Mouse (Mus musculus): ENCODE data around the gene Ralgapa1. TPM values are rescaled to one million over a fixed set of nuclear protein-coding genes. Genes with fewer than 3 reads are reported as not detected.
"Not testable (repeated sequence)": the region's sequence is repeated elsewhere in the genome, so short reads cannot be mapped to it uniquely, and the experiment has no call there.

Gene Ralgapa1
- polyA plus RNA-seq, 1 experiment from 2014 or later, result 22.1 TPM

DNA sequence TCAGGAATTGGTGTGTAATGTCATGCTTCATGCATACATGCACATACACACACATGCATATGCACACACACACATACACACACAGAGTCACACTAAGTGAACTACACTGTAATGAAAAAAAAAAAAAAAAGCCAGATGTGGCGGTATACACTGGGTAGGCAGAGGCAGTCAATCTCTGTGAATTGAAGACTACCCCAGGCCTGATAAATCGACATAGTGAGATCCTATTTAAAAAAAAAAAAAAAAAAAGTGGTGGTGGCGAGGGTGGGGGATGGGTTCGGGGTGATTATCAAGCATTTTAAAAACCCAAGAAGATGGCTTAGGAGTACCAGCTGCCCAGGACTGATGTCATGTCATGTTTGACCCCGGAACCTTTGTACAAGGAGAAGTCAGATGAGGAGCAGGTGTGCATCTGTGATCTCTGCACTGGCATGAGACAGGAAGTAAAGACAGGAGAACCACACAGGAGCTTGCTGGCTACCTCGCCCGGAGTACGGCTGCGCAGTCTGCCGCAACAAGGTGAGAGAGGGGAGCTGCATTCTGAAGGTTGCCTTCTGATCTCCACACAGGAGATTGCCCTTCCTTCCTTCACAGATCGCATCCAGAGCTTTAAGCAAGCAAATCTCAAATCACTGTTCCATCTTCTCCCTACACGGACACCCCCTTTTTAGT lies 261.6 kb downstream of the Ralgapa1 start:
- ATAC-seq (ENCODE audit: insufficient read depth, low FRiP score, low TSS enrichment) (no peak), DNase-seq (ENCODE audit: low spot score) (no peak)
- Histone ChIP-seq H3K36me3 (ENCODE audit: control insufficient read depth, insufficient read depth, low read length) (no peaks in the 10 kb centered on the region), H3K4me3 (ENCODE audit: low read depth, low read length) (no peak overlapping the region), H3K4me1 (ENCODE audit: control insufficient read depth, insufficient read depth, low read length) (no peaks in the 10 kb centered on the region), H3K27me3 (ENCODE audit: control insufficient read depth, insufficient read depth, low read length) (no peaks in the 10 kb centered on the region), H3K9ac (ENCODE audit: low read length) (no peak overlapping the region), H3K27ac (ENCODE audit: low read depth, low read length) (no peak overlapping the region), H3K4me2 (ENCODE audit: low read depth) (no peak overlapping the region), H3K9me3 (ENCODE audit: control insufficient read depth, low read length) (no peaks in the 10 kb centered on the region)
- 89% methylated on average over 12 of the region's 12 CpGs for WGBS

DNA sequence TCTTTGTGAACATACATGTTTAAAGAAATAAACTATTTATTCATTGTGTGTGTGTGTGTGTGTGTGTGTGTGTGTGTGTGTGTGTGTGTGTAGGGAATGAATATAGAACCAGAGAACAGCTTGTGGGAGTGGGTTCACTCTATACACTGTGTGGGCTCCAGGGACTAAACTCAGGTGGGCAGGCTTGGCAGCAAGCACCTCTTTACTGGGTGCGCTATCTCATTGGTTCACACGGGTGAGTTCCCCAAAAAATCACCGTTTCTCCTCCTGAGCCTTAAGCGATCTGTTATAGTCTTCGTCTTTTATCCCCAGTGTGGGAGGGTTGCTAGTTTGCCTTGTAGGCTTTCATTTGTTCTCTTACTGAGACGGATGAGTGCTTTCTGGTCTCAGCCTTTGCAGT lies 263.1 kb downstream of the Ralgapa1 start:
- DNase-seq (ENCODE audit: low spot score) (no peak), ATAC-seq (ENCODE audit: insufficient read depth, low FRiP score, low TSS enrichment) (no peak)
- no peaks in the 10 kb centered on the region for H3K36me3 ChIP-seq (ENCODE audit: control insufficient read depth, insufficient read depth, low read length)
- H3K4me1 ChIP-seq (ENCODE audit: control insufficient read depth, insufficient read depth, low read length), result no peaks in the 10 kb centered on the region
- H3K9ac ChIP-seq (ENCODE audit: low read length), result no peak overlapping the region
- no peaks in the 10 kb centered on the region for H3K27me3 ChIP-seq (ENCODE audit: control insufficient read depth, insufficient read depth, low read length)
- no peak overlapping the region for H3K27ac ChIP-seq (ENCODE audit: low read depth, low read length)
- no peaks in the 10 kb centered on the region for H3K9me3 ChIP-seq (ENCODE audit: control insufficient read depth, low read length)
- no peak overlapping the region for H3K4me3 ChIP-seq (ENCODE audit: low read depth, low read length)
- no peak overlapping the region for H3K4me2 ChIP-seq (ENCODE audit: low read depth)
- 83% methylated on average over 6 of the region's 6 CpGs for WGBS

DNA sequence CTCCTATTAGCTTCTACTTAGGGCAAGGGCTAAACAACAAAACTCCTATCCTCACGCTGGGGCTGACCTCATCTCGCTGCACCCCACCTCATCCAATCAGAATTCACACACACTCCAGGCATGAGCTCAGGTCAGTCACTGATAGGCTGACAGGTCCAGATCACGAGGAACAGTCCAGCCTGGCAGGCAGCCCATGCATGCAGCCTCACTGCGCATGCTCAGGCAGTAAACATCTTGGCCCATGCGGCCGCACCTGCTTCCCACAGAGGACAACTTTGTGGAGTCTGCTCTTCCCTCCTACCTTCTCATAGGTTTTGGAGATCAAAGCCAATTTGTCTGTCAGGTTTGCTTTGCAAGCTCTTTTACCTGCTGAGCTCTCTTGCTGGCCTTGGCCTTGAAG lies 266.1 kb downstream of the Ralgapa1 start:
- not testable (repeated sequence) for H3K4me1 ChIP-seq (ENCODE audit: control insufficient read depth, insufficient read depth, low read length); H3K9me3 ChIP-seq (ENCODE audit: control insufficient read depth, low read length); H3K27ac ChIP-seq (ENCODE audit: low read depth, low read length); H3K36me3 ChIP-seq (ENCODE audit: control insufficient read depth, insufficient read depth, low read length); DNase-seq (ENCODE audit: low spot score); H3K4me2 ChIP-seq (ENCODE audit: low read depth); H3K4me3 ChIP-seq (ENCODE audit: low read depth, low read length); H3K9ac ChIP-seq (ENCODE audit: low read length); ATAC-seq (ENCODE audit: insufficient read depth, low FRiP score, low TSS enrichment); H3K27me3 ChIP-seq (ENCODE audit: control insufficient read depth, insufficient read depth, low read length)
- WGBS, result 87% methylated on average over 6 of the region's 6 CpGs

Small RNA genes within 50 kb of the gene (microRNA-seq; reads per million reads assigned to microRNA genes)
- gene Gm23394, result 2.6 reads per million, percentile 2 among the genes with 10 or more reads in this experiment

Other genes with a start within 250 kb of the Ralgapa1 start
- 0.69 and 1.6 TPM in 2 replicates for gene Insm2, start 221.7 kb downstream of the Ralgapa1 start, polyA plus RNA-seq (2014; fragmentation: Nextera tagmentation; extraction: Ambion mirVana)
- 36.1 and 40.9 TPM in 2 replicates for gene Brms1l, start 15.2 kb upstream of the Ralgapa1 start, polyA plus RNA-seq (2014; fragmentation: Nextera tagmentation; extraction: Ambion mirVana)

Measured in neural tube, embryonic 11.5 days (tissue).